Mouse (Mus musculus): ENCODE results near the gene Cdc34. TPM values are rescaled to one million over a fixed set of nuclear protein-coding genes. Genes with fewer than 3 reads are reported as not detected.

Gene Cdc34
- total RNA-seq, 1 experiment = 507 TPM

DNA sequence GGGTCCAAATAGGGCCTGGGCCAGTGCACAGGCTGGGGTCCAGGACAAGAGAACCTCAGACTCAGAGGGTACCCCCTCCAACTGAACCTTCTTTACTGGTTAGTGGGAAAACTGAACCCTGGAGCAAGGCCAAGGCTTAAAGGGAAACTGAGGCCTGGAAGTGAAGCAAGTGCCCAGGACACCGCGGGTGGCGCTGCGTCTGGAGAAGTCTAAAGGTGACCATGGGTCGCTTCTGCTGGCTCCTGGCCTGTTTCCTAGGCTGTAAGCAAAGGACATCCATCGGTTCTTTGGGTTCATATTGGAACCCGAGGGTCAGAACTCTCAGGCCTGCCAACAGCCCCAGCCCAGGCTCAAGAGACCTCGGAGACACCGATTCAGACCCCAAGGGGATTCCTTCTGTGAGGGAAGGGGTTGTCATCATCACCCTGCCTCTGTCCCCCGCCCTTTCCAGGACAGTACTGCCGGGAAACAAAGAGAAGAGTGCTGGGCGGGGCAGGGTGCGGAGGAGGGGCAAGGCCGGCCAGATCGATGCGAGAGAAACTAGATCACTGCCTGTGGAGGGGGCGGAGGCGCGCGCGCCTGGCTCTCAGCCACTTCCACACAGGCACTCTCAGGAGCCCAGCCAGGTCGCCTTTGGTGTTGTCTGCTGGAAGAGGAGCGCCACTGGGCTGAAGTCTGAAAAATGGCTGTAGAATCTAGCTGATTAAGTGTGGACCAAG is 43.4 kb upstream of the Cdc34 start:
- no peak overlapping the region; the same call in 1 of the 2 replicates for H3K9ac ChIP-seq (ENCODE audit: insufficient read depth, low read depth, low read length, poor library complexity, severe bottlenecking)
- peak overlapping the region; percentile 42 to 85; a peak in 2 of 4 replicates for H3K4me3 ChIP-seq (ENCODE audit: insufficient read depth in 1 of 2, low read depth in 1 of 2, low read length in 2 of 2, poor library complexity in 1 of 2, severe bottlenecking in 1 of 2)
- H3K9me3 ChIP-seq (ENCODE audit: control insufficient read depth, insufficient read depth, low read depth, low read length) = no peaks in the 10 kb centered on the region
- H3K36me3 ChIP-seq (ENCODE audit: control insufficient read depth, insufficient read depth, low read length, poor library complexity, severe bottlenecking) = no peaks in the 10 kb centered on the region
- DNase-seq (ENCODE audit: low read depth, low spot score) = peak; percentile 76
- H3K27ac ChIP-seq (ENCODE audit: insufficient read depth, low read depth, low read length, poor library complexity, severe bottlenecking) = no peak overlapping the region
- in situ Hi-C loops (cut with MboI; ENCODE audit: low sequenced_read_pairs in 2 of 2, unreplicated experiment in 2 of 2) = no loop called here
- H3K4me1 ChIP-seq (ENCODE audit: control insufficient read depth in 2 of 2, insufficient read depth in 2 of 2, low read length in 2 of 2, poor library complexity in 1 of 2) = peaks cover 0 to 20% of the 10 kb centered on the region in 2 experiments; a peak in 1 of 4 replicates
- TF ChIP-seq ZNF384 (IDR thresholded peaks at IDR 0.05; ENCODE audit: low read depth, low read length) (no peak), CHD2 (IDR thresholded peaks at IDR 0.05; ENCODE audit: low read depth, low read length) (no peak), ZC3H11A (IDR thresholded peaks at IDR 0.05; ENCODE audit: borderline replicate concordance, low read depth, low read length) (no peak), HCFC1 (IDR thresholded peaks at IDR 0.05; ENCODE audit: borderline replicate concordance, insufficient read depth, low read length) (no peak), MAFK (IDR thresholded peaks at IDR 0.05; ENCODE audit: insufficient read depth, low read depth, low read length) (no peak)

DNA sequence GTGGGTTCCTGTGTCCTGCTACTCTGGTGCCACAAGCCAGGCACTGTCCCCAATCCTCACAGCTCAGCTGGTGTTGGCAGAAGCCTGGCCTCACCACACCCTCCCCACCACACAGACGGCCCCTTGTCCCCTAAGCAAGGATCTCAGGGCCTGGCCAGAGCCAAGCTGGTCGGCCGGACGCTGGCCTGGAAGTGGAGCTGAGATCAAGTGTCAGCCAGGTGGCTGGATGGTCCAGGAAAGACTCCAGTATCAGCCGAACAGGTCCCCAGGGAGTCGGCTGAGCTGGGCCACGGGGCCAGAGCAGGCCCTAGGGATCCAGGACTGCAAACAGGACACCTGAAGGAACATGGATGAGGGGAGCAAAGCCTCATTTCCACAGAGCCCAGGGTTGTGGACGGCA is 36.3 kb upstream of the Cdc34 start, which contains the start of gene Odf3l2:
Gene Odf3l2 (minus strand): TSS at position 28 of the 400 bp plus-strand sequence.
- no peaks in the 10 kb centered on the region for H3K9me3 ChIP-seq (ENCODE audit: control insufficient read depth, insufficient read depth, low read depth, low read length)
- TF ChIP-seq MAFK (IDR thresholded peaks at IDR 0.05; ENCODE audit: insufficient read depth, low read depth, low read length) = no peak
- no peaks in the 10 kb centered on the region for H3K36me3 ChIP-seq (ENCODE audit: control insufficient read depth, insufficient read depth, low read length, poor library complexity, severe bottlenecking)
- peaks cover 0 to 3% of the 10 kb centered on the region in 2 experiments; a peak in 1 of 4 replicates for H3K4me1 ChIP-seq (ENCODE audit: control insufficient read depth in 2 of 2, insufficient read depth in 2 of 2, low read length in 2 of 2, poor library complexity in 1 of 2)
- in situ Hi-C loops (cut with MboI; ENCODE audit: low sequenced_read_pairs in 2 of 2, unreplicated experiment in 2 of 2) = loop anchor here in 1 of 2 experiments (5.0 kb wide), 1 partner anchor 48 kb away; no protein-coding TSS in a partner anchor
- no peak for DNase-seq (ENCODE audit: low read depth, low spot score)
- no peak within 1 kb of the TSS for H3K9ac ChIP-seq (ENCODE audit: insufficient read depth, low read depth, low read length, poor library complexity, severe bottlenecking)
- H3K27ac ChIP-seq (ENCODE audit: insufficient read depth, low read depth, low read length, poor library complexity, severe bottlenecking) = no peak within 1 kb of the TSS
- no peak within 1 kb of the TSS for H3K4me3 ChIP-seq (ENCODE audit: insufficient read depth in 1 of 2, low read depth in 1 of 2, low read length in 2 of 2, poor library complexity in 1 of 2, severe bottlenecking in 1 of 2)

DNA sequence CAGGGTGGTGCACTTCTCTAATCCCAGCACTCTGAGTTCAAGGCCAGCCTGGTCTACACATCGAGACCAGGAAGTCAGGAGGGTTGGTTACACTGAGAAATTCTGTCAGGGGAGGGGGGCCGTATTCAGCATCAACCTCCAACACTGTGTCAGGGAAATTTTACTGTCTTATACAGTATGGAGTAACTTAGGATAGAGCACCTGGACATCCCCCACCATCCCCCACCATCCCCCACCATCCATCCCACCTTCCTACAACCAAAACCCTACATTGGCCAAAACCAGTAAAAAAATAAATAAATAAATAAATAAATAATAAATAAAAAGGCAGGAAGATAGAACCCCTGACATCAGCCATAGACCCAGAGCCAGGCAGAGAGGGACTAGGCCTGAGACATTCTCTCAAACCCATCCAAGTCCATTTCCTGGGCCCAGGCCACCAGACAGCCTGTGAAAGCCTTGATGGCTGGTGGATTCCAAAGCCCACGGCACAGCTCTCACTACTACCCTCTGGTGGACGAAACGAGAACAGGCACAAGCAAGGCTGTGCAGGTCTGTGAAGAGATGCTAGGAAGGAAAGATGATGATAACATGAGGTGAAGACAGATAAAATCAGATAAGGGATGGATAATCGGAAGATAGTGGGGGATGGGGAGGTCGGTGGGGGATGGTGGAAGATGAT is 32.8 kb upstream of the Cdc34 start:
- TF ChIP-seq HCFC1 (IDR thresholded peaks at IDR 0.05; ENCODE audit: borderline replicate concordance, insufficient read depth, low read length) (no peak), CHD2 (IDR thresholded peaks at IDR 0.05; ENCODE audit: low read depth, low read length) (no peak), ZC3H11A (IDR thresholded peaks at IDR 0.05; ENCODE audit: borderline replicate concordance, low read depth, low read length) (peak; percentile 80; the same call in 1 of the 2 replicates), MAFK (IDR thresholded peaks at IDR 0.05; ENCODE audit: insufficient read depth, low read depth, low read length) (no peak), ZNF384 (IDR thresholded peaks at IDR 0.05; ENCODE audit: low read depth, low read length) (no peak)

DNA sequence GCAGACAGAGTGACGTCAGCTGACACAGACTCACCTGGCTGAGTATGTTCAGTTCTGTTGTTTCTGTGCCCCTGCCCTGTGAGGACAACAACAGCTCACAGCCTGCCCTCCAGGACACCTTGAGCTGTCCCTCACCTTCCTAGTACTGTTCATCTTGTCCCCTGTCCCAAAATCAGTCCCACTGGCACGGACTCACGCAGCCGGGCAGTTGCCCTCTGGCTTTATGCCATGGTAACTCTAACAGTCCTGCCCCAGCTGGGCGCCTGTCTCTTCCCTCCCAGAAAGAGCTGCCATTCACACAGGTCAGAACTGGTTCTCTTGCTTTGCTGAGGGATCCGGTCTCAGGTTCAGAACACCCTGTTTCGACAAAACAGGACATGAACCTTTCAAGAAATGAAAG is 29.2 kb upstream of the Cdc34 start:
- TF ChIP-seq ZNF384 (IDR thresholded peaks at IDR 0.05; ENCODE audit: low read depth, low read length) = no peak
- no peak for TF ChIP-seq HCFC1 (IDR thresholded peaks at IDR 0.05; ENCODE audit: borderline replicate concordance, insufficient read depth, low read length)
- TF ChIP-seq MAFK (IDR thresholded peaks at IDR 0.05; ENCODE audit: insufficient read depth, low read depth, low read length) = no peak
- no peak for TF ChIP-seq ZC3H11A (IDR thresholded peaks at IDR 0.05; ENCODE audit: borderline replicate concordance, low read depth, low read length)
- TF ChIP-seq CHD2 (IDR thresholded peaks at IDR 0.05; ENCODE audit: low read depth, low read length) = no peak

More for the DNA sequence above, 32.8 kb upstream of the Cdc34 start:
- Histone ChIP-seq H3K9ac (ENCODE audit: insufficient read depth, low read depth, low read length, poor library complexity, severe bottlenecking) (no peak overlapping the region), H3K4me1 (ENCODE audit: control insufficient read depth in 2 of 2, insufficient read depth in 2 of 2, low read length in 2 of 2, poor library complexity in 1 of 2) (no peaks in the 10 kb centered on the region), H3K9me3 (ENCODE audit: control insufficient read depth, insufficient read depth, low read depth, low read length) (no peaks in the 10 kb centered on the region), H3K27ac (ENCODE audit: insufficient read depth, low read depth, low read length, poor library complexity, severe bottlenecking) (no peak overlapping the region), H3K4me3 (ENCODE audit: insufficient read depth in 1 of 2, low read depth in 1 of 2, low read length in 2 of 2, poor library complexity in 1 of 2, severe bottlenecking in 1 of 2) (no peak overlapping the region), H3K36me3 (ENCODE audit: control insufficient read depth, insufficient read depth, low read length, poor library complexity, severe bottlenecking) (no peaks in the 10 kb centered on the region)
- in situ Hi-C loops (cut with MboI; ENCODE audit: low sequenced_read_pairs in 2 of 2, unreplicated experiment in 2 of 2) = loop anchor here in 1 of 2 experiments (5.0 kb wide), 1 partner anchor 52 kb away; no protein-coding TSS in a partner anchor
- peak; percentile 66 for DNase-seq (ENCODE audit: low read depth, low spot score)

More for the DNA sequence above, 29.2 kb upstream of the Cdc34 start:
- in situ Hi-C loops (cut with MboI; ENCODE audit: low sequenced_read_pairs in 2 of 2, unreplicated experiment in 2 of 2) = loop anchor here in 1 of 2 experiments (10.0 kb wide), 1 partner anchor 58 kb away; no protein-coding TSS in a partner anchor
- H3K9me3 ChIP-seq (ENCODE audit: control insufficient read depth, insufficient read depth, low read depth, low read length) = no peaks in the 10 kb centered on the region
- no peak overlapping the region for H3K9ac ChIP-seq (ENCODE audit: insufficient read depth, low read depth, low read length, poor library complexity, severe bottlenecking)
- no peak overlapping the region for H3K4me3 ChIP-seq (ENCODE audit: insufficient read depth in 1 of 2, low read depth in 1 of 2, low read length in 2 of 2, poor library complexity in 1 of 2, severe bottlenecking in 1 of 2)
- no peaks in the 10 kb centered on the region for H3K36me3 ChIP-seq (ENCODE audit: control insufficient read depth, insufficient read depth, low read length, poor library complexity, severe bottlenecking)
- DNase-seq (ENCODE audit: low read depth, low spot score) = no peak
- H3K4me1 ChIP-seq (ENCODE audit: control insufficient read depth in 2 of 2, insufficient read depth in 2 of 2, low read length in 2 of 2, poor library complexity in 1 of 2) = no peaks in the 10 kb centered on the region
- no peak overlapping the region; the same call in 1 of the 2 replicates for H3K27ac ChIP-seq (ENCODE audit: insufficient read depth, low read depth, low read length, poor library complexity, severe bottlenecking)

Data from ES-E14 (cell line).